Mouse (Mus musculus): ENCODE data around the gene Klk1b9. TPM values are rescaled to one million over a fixed set of nuclear protein-coding genes. Genes with fewer than 3 reads are reported as not detected.
"Not testable (repeated sequence)": the region's sequence is repeated elsewhere in the genome, so short reads cannot be mapped to it uniquely, and the experiment has no call there.

Gene Klk1b9
- not detected in 2 replicates for polyA plus RNA-seq (2015; fragmentation: Nextera tagmentation; extraction: Ambion mirVana)

GRCm38 (mm10) chr7:43975761-43976160, at the start of gene Klk1b9:
Gene Klk1b9 (plus strand): TSS chr7:43976061.
- not testable (repeated sequence) for H3K27me3 ChIP-seq (ENCODE audit: control insufficient read depth, insufficient read depth, low read length); ATAC-seq (ENCODE audit: insufficient read depth, low FRiP score); H3K4me1 ChIP-seq (ENCODE audit: control insufficient read depth, insufficient read depth, low read length); H3K36me3 ChIP-seq (ENCODE audit: control insufficient read depth, insufficient read depth, low read length); H3K27ac ChIP-seq (ENCODE audit: low read length); H3K4me3 ChIP-seq (replicated peaks; ENCODE audit: low read length); H3K9me3 ChIP-seq (replicated peaks; ENCODE audit: control insufficient read depth, low read length); H3K4me2 ChIP-seq (ENCODE audit: low read depth, low read length); H3K9ac ChIP-seq (ENCODE audit: low read length)
- 83% methylated on average over 1 of the region's 1 CpGs for WGBS

GRCm38 (mm10) chr7:43928521-43928920, 47.3 kb upstream of the Klk1b9 start:
- Histone ChIP-seq H3K36me3 (ENCODE audit: control insufficient read depth, insufficient read depth, low read length) (no peaks in the 10 kb centered on the region), H3K27me3 (ENCODE audit: control insufficient read depth, insufficient read depth, low read length) (no peaks in the 10 kb centered on the region), H3K4me3 (replicated peaks; ENCODE audit: low read length) (no peak overlapping the region), H3K4me2 (ENCODE audit: low read depth, low read length) (no peak overlapping the region), H3K4me1 (ENCODE audit: control insufficient read depth, insufficient read depth, low read length) (no peaks in the 10 kb centered on the region), H3K27ac (ENCODE audit: low read length) (no peak overlapping the region), H3K9ac (ENCODE audit: low read length) (no peak overlapping the region), H3K9me3 (replicated peaks; ENCODE audit: control insufficient read depth, low read length) (no peaks in the 10 kb centered on the region)
- 34% methylated on average over 4 of the region's 4 CpGs for WGBS
- ATAC-seq (ENCODE audit: insufficient read depth, low FRiP score), result no peak

- 47% methylated on average over 4 of the region's 4 CpGs for WGBS
- H3K4me3 ChIP-seq (replicated peaks; ENCODE audit: low read length), result no peak overlapping the region
- no peak for ATAC-seq (ENCODE audit: insufficient read depth, low FRiP score)
Observed at GRCm38 (mm10) chr7:43932337-43932736, 43.5 kb upstream of the Klk1b9 start.

GRCm38 (mm10) chr7:43933440-43933839, 42.4 kb upstream of the Klk1b9 start, which contains the start of gene Klk15:
Gene Klk15 (plus strand): TSS chr7:43933740.
- Histone ChIP-seq H3K9ac (ENCODE audit: low read length) (no peak within 1 kb of the TSS), H3K27me3 (ENCODE audit: control insufficient read depth, insufficient read depth, low read length) (no peaks in the 10 kb centered on the region), H3K4me3 (replicated peaks; ENCODE audit: low read length) (no peak within 1 kb of the TSS), H3K4me1 (ENCODE audit: control insufficient read depth, insufficient read depth, low read length) (no peaks in the 10 kb centered on the region), H3K36me3 (ENCODE audit: control insufficient read depth, insufficient read depth, low read length) (no peaks in the 10 kb centered on the region), H3K4me2 (ENCODE audit: low read depth, low read length) (no peak within 1 kb of the TSS), H3K27ac (ENCODE audit: low read length) (no peak within 1 kb of the TSS), H3K9me3 (replicated peaks; ENCODE audit: control insufficient read depth, low read length) (no peaks in the 10 kb centered on the region)
- no peak for ATAC-seq (ENCODE audit: insufficient read depth, low FRiP score)
- WGBS, result 88% methylated on average over 3 of the region's 3 CpGs

More at GRCm38 (mm10) chr7:43932337-43932736, 43.5 kb upstream of the Klk1b9 start:
- H3K4me2 ChIP-seq (ENCODE audit: low read depth, low read length), result no peak overlapping the region
- H3K9me3 ChIP-seq (replicated peaks; ENCODE audit: control insufficient read depth, low read length), result no peaks in the 10 kb centered on the region
- no peak overlapping the region for H3K9ac ChIP-seq (ENCODE audit: low read length)
- H3K4me1 ChIP-seq (ENCODE audit: control insufficient read depth, insufficient read depth, low read length), result no peaks in the 10 kb centered on the region
- H3K27ac ChIP-seq (ENCODE audit: low read length), result no peak overlapping the region
- no peaks in the 10 kb centered on the region for H3K36me3 ChIP-seq (ENCODE audit: control insufficient read depth, insufficient read depth, low read length)
- no peaks in the 10 kb centered on the region for H3K27me3 ChIP-seq (ENCODE audit: control insufficient read depth, insufficient read depth, low read length)

- H3K27me3 ChIP-seq (ENCODE audit: control insufficient read depth, insufficient read depth, low read length), result no peaks in the 10 kb centered on the region
- H3K36me3 ChIP-seq (ENCODE audit: control insufficient read depth, insufficient read depth, low read length), result no peaks in the 10 kb centered on the region
- no peak for ATAC-seq (ENCODE audit: insufficient read depth, low FRiP score)
- H3K9ac ChIP-seq (ENCODE audit: low read length), result no peak overlapping the region
- no peak overlapping the region for H3K27ac ChIP-seq (ENCODE audit: low read length)
- no peak overlapping the region for H3K4me3 ChIP-seq (replicated peaks; ENCODE audit: low read length)
- no peak overlapping the region for H3K4me2 ChIP-seq (ENCODE audit: low read depth, low read length)
- WGBS, result 56% methylated on average over 3 of the region's 3 CpGs
- no peaks in the 10 kb centered on the region for H3K9me3 ChIP-seq (replicated peaks; ENCODE audit: control insufficient read depth, low read length)
- H3K4me1 ChIP-seq (ENCODE audit: control insufficient read depth, insufficient read depth, low read length), result no peaks in the 10 kb centered on the region
Observed at GRCm38 (mm10) chr7:43934747-43935146, 41.1 kb upstream of the Klk1b9 start.

- Histone ChIP-seq H3K27me3 (ENCODE audit: control insufficient read depth, insufficient read depth, low read length) (no peaks in the 10 kb centered on the region), H3K4me2 (ENCODE audit: low read depth, low read length) (no peak overlapping the region), H3K9me3 (replicated peaks; ENCODE audit: control insufficient read depth, low read length) (no peaks in the 10 kb centered on the region), H3K4me1 (ENCODE audit: control insufficient read depth, insufficient read depth, low read length) (no peaks in the 10 kb centered on the region), H3K36me3 (ENCODE audit: control insufficient read depth, insufficient read depth, low read length) (no peaks in the 10 kb centered on the region), H3K27ac (ENCODE audit: low read length) (no peak overlapping the region), H3K9ac (ENCODE audit: low read length) (no peak overlapping the region), H3K4me3 (replicated peaks; ENCODE audit: low read length) (no peak overlapping the region)
- no peak for ATAC-seq (ENCODE audit: insufficient read depth, low FRiP score)
- WGBS, result 73% methylated on average over 14 of the region's 14 CpGs
Observed at GRCm38 (mm10) chr7:43936551-43936950, 39.3 kb upstream of the Klk1b9 start.

- ATAC-seq (ENCODE audit: insufficient read depth, low FRiP score), result 0 out of 2 replicates have a peak, but pooled peaks have one; percentile 54
- not testable (repeated sequence) for H3K36me3 ChIP-seq (ENCODE audit: control insufficient read depth, insufficient read depth, low read length); H3K27me3 ChIP-seq (ENCODE audit: control insufficient read depth, insufficient read depth, low read length); H3K4me2 ChIP-seq (ENCODE audit: low read depth, low read length); H3K9ac ChIP-seq (ENCODE audit: low read length); H3K4me1 ChIP-seq (ENCODE audit: control insufficient read depth, insufficient read depth, low read length); H3K4me3 ChIP-seq (replicated peaks; ENCODE audit: low read length); H3K9me3 ChIP-seq (replicated peaks; ENCODE audit: control insufficient read depth, low read length); H3K27ac ChIP-seq (ENCODE audit: low read length)
- WGBS, result 63% methylated on average over 3 of the region's 3 CpGs
Observed at GRCm38 (mm10) chr7:43942293-43942692, 33.6 kb upstream of the Klk1b9 start.

GRCm38 (mm10) chr7:43944727-43945264, 31.1 kb upstream of the Klk1b9 start:
- H3K4me1 ChIP-seq (ENCODE audit: control insufficient read depth, insufficient read depth, low read length), result no peaks in the 10 kb centered on the region
- no peaks in the 10 kb centered on the region for H3K9me3 ChIP-seq (replicated peaks; ENCODE audit: control insufficient read depth, low read length)

DNA sequence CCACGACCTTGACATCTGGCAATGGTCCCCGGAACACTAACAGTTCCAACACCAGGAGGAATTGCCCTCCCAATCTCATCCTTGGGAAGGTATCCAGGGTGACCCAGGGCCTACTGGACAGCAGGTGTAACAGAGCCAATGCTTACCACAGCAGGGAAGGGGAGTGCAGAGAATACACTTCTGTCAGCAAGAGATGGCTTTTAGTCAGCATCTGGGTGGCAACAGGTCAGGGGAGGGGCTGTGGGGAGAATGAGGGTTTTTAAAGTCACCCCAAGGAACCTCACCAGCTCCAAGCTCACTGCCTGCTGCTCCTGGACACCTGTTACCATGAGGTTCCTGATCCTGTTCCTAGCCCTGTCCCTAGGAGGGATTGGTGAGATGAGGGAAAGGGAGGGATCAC, 25.5 kb upstream of the Klk1b9 start, which contains the start of gene Klk1b8:
Klk1b8 (plus strand) TSS at position 301 of the 400 bp plus-strand sequence.
- ATAC-seq (ENCODE audit: insufficient read depth, low FRiP score), result no peak
- Histone ChIP-seq H3K9ac (ENCODE audit: low read length) (no peak within 1 kb of the TSS), H3K4me1 (ENCODE audit: control insufficient read depth, insufficient read depth, low read length) (no peaks in the 10 kb centered on the region), H3K4me3 (replicated peaks; ENCODE audit: low read length) (no peak within 1 kb of the TSS), H3K9me3 (replicated peaks; ENCODE audit: control insufficient read depth, low read length) (no peaks in the 10 kb centered on the region), H3K27me3 (ENCODE audit: control insufficient read depth, insufficient read depth, low read length) (no peaks in the 10 kb centered on the region), H3K36me3 (ENCODE audit: control insufficient read depth, insufficient read depth, low read length) (no peaks in the 10 kb centered on the region), H3K4me2 (ENCODE audit: low read depth, low read length) (no peak within 1 kb of the TSS), H3K27ac (ENCODE audit: low read length) (no peak within 1 kb of the TSS)
- WGBS, result 67% methylated on average over 2 of the region's 2 CpGs

More at GRCm38 (mm10) chr7:43944727-43945264, 31.1 kb upstream of the Klk1b9 start:
- H3K9ac ChIP-seq (ENCODE audit: low read length), result no peak overlapping the region
- no peak for ATAC-seq (ENCODE audit: insufficient read depth, low FRiP score)
- no peak overlapping the region for H3K27ac ChIP-seq (ENCODE audit: low read length)
- H3K36me3 ChIP-seq (ENCODE audit: control insufficient read depth, insufficient read depth, low read length), result no peaks in the 10 kb centered on the region
- H3K4me2 ChIP-seq (ENCODE audit: low read depth, low read length), result no peak overlapping the region
- H3K4me3 ChIP-seq (replicated peaks; ENCODE audit: low read length), result no peak overlapping the region
- 74% methylated on average over 3 of the region's 3 CpGs for WGBS
- H3K27me3 ChIP-seq (ENCODE audit: control insufficient read depth, insufficient read depth, low read length), result no peaks in the 10 kb centered on the region

All from stomach, embryonic 16.5 days (tissue).